Comparison of ENCODE assay signal across 30 mouse cellular contexts in genomic region chr2:34946046-34946445, GRCm38 (mm10). TPM values are rescaled to one million over a fixed set of nuclear protein-coding genes. Genes with fewer than 3 reads are reported as not detected.
DNase-seq lines count a peak whose midpoint lies in the region; ATAC-seq and TF ChIP-seq lines count a peak whose summit lies in the region.
"Had no signal": no experiment of that assay in that cellular context is flagged by ENCODE, and none has a peak within 500 bp of the region (broad histone marks: within the 10 kb centered on the region; RNA-seq: fewer than 3 reads in every experiment).

No protein-coding gene starts in this region.

- H3K36me3 ChIP-seq in E14TG2a.4 (ENCODE audit: insufficient read depth, low read length), result no peaks in the 10 kb centered on the region
- H3K36me3 ChIP-seq in midbrain, embryonic 15.5 days (replicated peaks), result no peaks in the 10 kb centered on the region
- H3K36me3 ChIP-seq: forebrain, embryonic 10.5 days; G1E; heart, embryonic 12.5 days; heart, embryonic 15.5 days; hindbrain, embryonic 10.5 days; hindbrain, embryonic 13.5 days; intestine, embryonic 15.5 days had no signal

- H3K4me2 ChIP-seq in midbrain, embryonic 15.5 days, result no peak overlapping the region
- H3K4me2 ChIP-seq: forebrain, embryonic 13.5 days; heart, embryonic 12.5 days; heart, embryonic 15.5 days; hindbrain, embryonic 13.5 days; intestine, embryonic 15.5 days had no signal

- peaks cover 74% of the 10 kb centered on the region for H3K4me1 ChIP-seq in E14TG2a.4 (replicated peaks; ENCODE audit: low read depth, low read length)
- no peaks in the 10 kb centered on the region for H3K4me1 ChIP-seq in midbrain, embryonic 15.5 days
- H3K4me1 ChIP-seq: forebrain, embryonic 13.5 days; hindbrain, embryonic 13.5 days; intestine, embryonic 15.5 days had no signal

- 45% methylated on average over 4 of the region's 4 CpGs for WGBS in midbrain, embryonic 15.5 days

- H3K27me3 ChIP-seq in E14TG2a.4 (ENCODE audit: insufficient read depth, low read length), result peaks cover 23% of the 10 kb centered on the region
- H3K27me3 ChIP-seq in midbrain, embryonic 15.5 days (replicated peaks), result no peaks in the 10 kb centered on the region
- H3K27me3 ChIP-seq: CH12.LX; forebrain, embryonic 13.5 days; hindbrain, embryonic 13.5 days had no signal

- 0 out of 2 replicates have a peak, but pooled peaks have one; percentile 12 for ATAC-seq in common myeloid progenitor, adult 5-6 weeks (replicated peaks; ENCODE audit: low read depth, poor library complexity, severe bottlenecking)
- ATAC-seq in midbrain, embryonic 15.5 days (replicated peaks), result no peak
- ATAC-seq: forebrain, embryonic 13.5 days; forebrain, embryonic 16.5 days; hindbrain, embryonic 16.5 days; intestine, embryonic 15.5 days had no signal

- H3K9ac ChIP-seq in midbrain, embryonic 15.5 days, result no peak overlapping the region
- H3K9ac ChIP-seq: forebrain, embryonic 13.5 days; heart, embryonic 12.5 days; heart, embryonic 15.5 days; hindbrain, embryonic 13.5 days; intestine, embryonic 15.5 days had no signal

- no peak overlapping the region for H3K27ac ChIP-seq in midbrain, embryonic 15.5 days
- H3K27ac ChIP-seq: forebrain, embryonic 10.5 days; forebrain, embryonic 13.5 days; gastrocnemius, adult 2 months; heart, embryonic 15.5 days; hindbrain, embryonic 10.5 days; hindbrain, embryonic 13.5 days; intestine, embryonic 15.5 days had no signal

- no peak for TF ChIP-seq CTCF in E14TG2a.4 (conservative IDR thresholded peaks at IDR 0.05; ENCODE audit: low read length)

- H3K9me3 ChIP-seq in E14TG2a.4 (ENCODE audit: low read length), result no peaks in the 10 kb centered on the region
- H3K9me3 ChIP-seq in midbrain, embryonic 15.5 days, result no peaks in the 10 kb centered on the region
- H3K9me3 ChIP-seq: forebrain, embryonic 10.5 days; G1E; heart, embryonic 12.5 days; heart, embryonic 15.5 days; hindbrain, embryonic 10.5 days; hindbrain, embryonic 13.5 days; intestine, embryonic 15.5 days had no signal

- H3K4me3 ChIP-seq in E14TG2a.4 (replicated peaks; ENCODE audit: low read length), result peak overlapping the region; percentile 45
- no peak overlapping the region for H3K4me3 ChIP-seq in midbrain, embryonic 15.5 days
- H3K4me3 ChIP-seq: forebrain, embryonic 10.5 days; forebrain, embryonic 13.5 days; gastrocnemius, adult 2 months; heart, embryonic 12.5 days; heart, embryonic 15.5 days; hindbrain, embryonic 10.5 days; hindbrain, embryonic 13.5 days; intestine, embryonic 15.5 days had no signal

- peak; percentile 68 for DNase-seq in ES-CJ7 (ENCODE audit: low read depth, low spot score)
- DNase-seq in gastrocnemius, adult 18-20 months (ENCODE audit: low spot score), result no peak
- DNase-seq in adipocyte (ENCODE audit: low spot score), result no peak
- DNase-seq: adrenal gland, adult 2 months; adrenal gland, postnatal 14 days; B cell, adult 2 months; cerebellum, adult 11-12 months; cerebellum, adult 8-10 months; cerebellum, postnatal 10 days; cerebellum, postnatal 36 days; gastrocnemius, adult 2 months; gastrocnemius, postnatal 14 days; heart, adult 18-20 months; heart, postnatal 10 days; heart, postnatal 36 days; kidney, adult 11 months had no signal

RNA-seq across cellular contexts. Expression of gene Traf1, which starts 15.5 kb away (rescaled TPM):
- total RNA-seq in common myeloid progenitor, adult 5-6 weeks (2017), result 0.69 and 1.3 TPM in 2 replicates
- under 1 TPM; 0.30 to 0.97 TPM for total RNA-seq in gastrocnemius, adult 18-20 months (2021)
- 3.6 and 3.8 TPM in 2 replicates for polyA plus RNA-seq in midbrain, embryonic 15.5 days (2015; fragmentation: Nextera tagmentation; extraction: Ambion mirVana)
- polyA plus RNA-seq: G1E had no signal

RNA-seq across cellular contexts. Expression of gene Phf19, which starts 32.2 kb away (rescaled TPM):
- 5.8 and 9.6 TPM in 2 replicates for total RNA-seq in common myeloid progenitor, adult 5-6 weeks (2017)
- total RNA-seq in gastrocnemius, adult 18-20 months (2021), result under 1 TPM; 0.59 to 0.71 TPM
- polyA plus RNA-seq in midbrain, embryonic 15.5 days (2015; fragmentation: Nextera tagmentation; extraction: Ambion mirVana), result 1.5 and 2.1 TPM in 2 replicates
